Mouse (Mus musculus): ENCODE data around the gene Tmem184b.

- TF ChIP-seq REST (IDR thresholded peaks at IDR 0.05; ENCODE audit: insufficient read depth, insufficient read length) (no peak), POLR2A (IDR thresholded peaks at IDR 0.05; ENCODE audit: insufficient read length, low read depth) (no peak), MYOD1 (IDR thresholded peaks at IDR 0.05; ENCODE audit: control insufficient read depth in 1 of 3, insufficient read length in 2 of 3, low read depth in 2 of 3) (no peak), SRF (IDR thresholded peaks at IDR 0.05; ENCODE audit: control insufficient read depth, insufficient read length, low read depth) (no peak), E2F4 (IDR thresholded peaks at IDR 0.05; ENCODE audit: insufficient read depth) (no peak), MAX (IDR thresholded peaks at IDR 0.05; ENCODE audit: low read depth) (no peak), MYOG (IDR thresholded peaks at IDR 0.05; ENCODE audit: control insufficient read depth in 1 of 3, insufficient read depth in 1 of 3, insufficient read length in 2 of 3, low read depth in 2 of 3) (no peak), CEBPB (IDR thresholded peaks at IDR 0.05; ENCODE audit: insufficient read depth, poor library complexity, severe bottlenecking) (no peak), POLR2AphosphoS2 (IDR thresholded peaks at IDR 0.05; ENCODE audit: insufficient read length, low read depth) (no peak), USF1 (IDR thresholded peaks at IDR 0.05; ENCODE audit: low read depth) (no peak)
These were observed 28.6 kb upstream of the Tmem184b start for GRCm38 (mm10) chr15:79431925-79432324.

Measured in myocyte (in vitro differentiated cells).